Mouse (Mus musculus) thymus, postnatal 4 days (tissue): ENCODE results near the gene Zrsr1.

Experiments
- DNase-seq: peaks from one replicate; pipeline ENCODE4 v3.0.0; 2021

Gene Zrsr1

DNA sequence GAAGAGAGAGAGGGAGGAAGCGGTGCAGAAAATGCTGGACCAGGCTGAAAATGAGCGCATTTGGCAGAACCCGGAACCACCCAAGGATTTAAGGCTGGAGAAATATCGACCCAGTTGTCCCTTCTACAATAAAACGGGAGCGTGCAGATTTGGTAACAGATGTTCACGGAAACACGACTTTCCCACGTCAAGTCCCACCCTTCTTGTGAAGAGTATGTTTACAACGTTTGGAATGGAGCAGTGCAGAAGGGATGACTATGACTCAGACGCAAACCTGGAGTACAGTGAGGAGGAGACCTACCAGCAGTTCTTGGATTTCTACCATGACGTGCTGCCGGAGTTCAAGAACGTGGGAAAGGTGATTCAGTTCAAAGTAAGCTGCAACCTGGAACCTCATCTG, 1.8 kb downstream of the Zrsr1 start:
- DNase-seq = no peak

GRCm38 (mm10) chr11:22978215-22978614, 6.4 kb downstream of the Zrsr1 start:
- DNase-seq = no peak

DNA sequence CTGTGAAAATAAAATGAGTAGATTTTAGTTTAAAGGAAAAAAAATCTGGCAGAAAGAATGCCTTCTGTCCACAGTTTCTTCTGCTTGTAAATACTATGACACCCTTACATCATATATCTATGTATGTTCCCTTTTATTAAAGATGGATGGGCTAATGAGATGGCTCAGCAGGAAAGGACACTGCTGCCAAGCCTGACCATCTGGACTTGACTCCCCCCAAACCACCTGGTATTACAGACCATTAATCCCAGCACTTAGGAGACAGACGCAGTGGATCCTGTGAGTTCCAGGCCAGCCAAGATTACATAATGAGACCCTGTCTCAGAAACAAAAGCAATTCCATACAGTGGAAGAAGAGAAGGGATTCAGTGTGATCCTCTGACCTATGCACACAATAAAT, 6.9 kb downstream of the Zrsr1 start:
- no peak for DNase-seq

DNA sequence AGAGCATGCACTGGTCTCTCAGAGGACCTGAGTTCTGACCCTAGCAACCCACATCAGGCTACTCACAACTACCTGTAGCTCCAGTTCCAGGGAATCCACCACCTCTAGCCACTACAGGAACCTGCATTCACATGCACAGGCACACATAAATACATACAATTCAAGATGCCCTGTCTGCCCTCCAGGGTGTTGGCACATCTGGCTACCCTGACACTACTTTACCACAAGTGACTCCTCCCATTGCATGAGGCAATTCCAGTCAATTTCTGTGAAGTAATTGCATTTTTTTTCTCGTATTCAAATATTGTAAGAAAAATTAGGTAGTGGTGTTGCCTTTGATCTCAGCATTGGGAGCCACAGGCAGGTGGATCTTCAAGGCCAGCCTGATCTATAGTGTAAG, 7.4 kb downstream of the Zrsr1 start:
- no peak for DNase-seq

DNA sequence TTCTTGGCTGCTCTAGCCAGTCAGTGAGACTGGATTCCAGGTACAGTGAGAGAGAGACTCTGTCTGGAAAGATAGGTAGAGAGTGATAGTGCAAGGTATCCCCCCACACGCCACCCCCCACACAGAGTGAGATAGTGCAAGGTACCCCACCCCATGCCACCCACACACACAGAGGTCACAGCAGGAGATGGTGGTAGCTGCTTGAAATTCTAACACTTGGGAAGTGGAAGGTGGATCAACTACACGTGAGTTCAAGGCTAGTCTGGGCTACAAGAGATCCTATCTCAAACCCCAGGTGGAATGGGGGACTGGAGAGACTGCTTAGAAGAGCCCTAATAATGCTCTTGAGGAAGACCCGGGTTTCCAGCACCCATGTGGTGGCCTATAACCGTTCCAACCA, 9.2 kb downstream of the Zrsr1 start:
- DNase-seq = no peak

GRCm38 (mm10) chr11:22981543-22981950, 9.7 kb downstream of the Zrsr1 start:
- no peak for DNase-seq

DNA sequence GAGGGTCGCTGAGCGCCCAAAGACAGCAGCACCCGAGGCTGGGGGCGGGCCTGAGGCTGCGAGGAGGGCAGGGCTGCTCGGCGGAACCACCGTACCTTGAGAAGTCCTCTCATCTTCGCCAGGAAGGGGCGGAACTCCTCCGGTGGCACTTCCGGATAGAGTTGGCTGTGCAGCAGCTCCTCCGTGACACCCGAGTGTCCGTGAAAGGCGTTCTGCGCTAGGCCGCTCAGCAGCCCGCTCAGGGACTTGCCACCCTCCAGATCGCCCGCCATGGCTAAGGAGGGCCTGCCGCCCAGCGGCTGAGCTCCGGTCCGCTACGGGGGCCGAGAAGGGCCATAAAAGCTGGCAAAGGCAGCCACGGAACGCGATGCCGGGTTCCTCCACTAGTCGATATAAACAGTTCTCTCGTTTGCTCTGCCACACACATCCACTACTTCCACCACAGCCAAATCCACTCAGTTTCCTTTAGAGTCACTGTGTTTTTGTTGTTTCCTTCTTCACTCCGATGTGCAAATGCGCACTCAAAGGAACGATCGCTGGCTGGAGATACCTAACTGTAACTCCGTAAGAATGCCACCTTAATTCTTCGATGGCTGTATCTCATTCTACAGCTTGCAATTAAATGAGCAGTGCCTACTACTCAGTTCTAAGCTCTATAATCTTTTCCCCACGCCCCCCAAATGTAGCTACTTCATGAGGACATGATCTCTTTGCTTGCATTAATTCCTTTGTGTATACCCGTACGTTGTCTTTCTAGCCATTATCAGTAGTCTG, 10.4 kb downstream of the Zrsr1 start, which contains the start of the genes Gm28048 and Commd1:
Gm28048 (minus strand) TSS at position 107 of the 774 bp plus-strand sequence.
Commd1 (minus strand) TSS at position 399 of the 774 bp plus-strand sequence.
- peak; percentile 99 for DNase-seq

DNA sequence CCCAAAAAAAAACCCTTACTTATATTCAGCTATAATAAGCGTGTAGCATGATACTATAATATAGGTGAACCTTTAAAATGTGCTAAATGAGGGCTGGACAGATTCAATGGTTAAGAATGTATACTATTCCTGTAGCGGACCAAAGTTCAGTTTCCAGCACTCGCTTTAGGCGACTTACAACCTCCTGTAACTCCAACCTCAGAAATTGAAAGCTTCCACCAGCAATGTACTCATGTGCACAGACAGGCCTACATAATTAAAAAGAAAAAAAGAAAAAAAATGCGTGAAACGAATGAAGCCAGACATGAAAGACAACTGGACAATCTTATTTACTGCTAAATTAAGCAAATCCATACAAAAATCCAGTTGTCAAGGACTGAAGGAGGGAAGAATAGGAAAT, 11.0 kb downstream of the Zrsr1 start:
- no peak for DNase-seq

GRCm38 (mm10) chr11:22985510-22985909, 13.7 kb downstream of the Zrsr1 start:
- DNase-seq = no peak

DNA sequence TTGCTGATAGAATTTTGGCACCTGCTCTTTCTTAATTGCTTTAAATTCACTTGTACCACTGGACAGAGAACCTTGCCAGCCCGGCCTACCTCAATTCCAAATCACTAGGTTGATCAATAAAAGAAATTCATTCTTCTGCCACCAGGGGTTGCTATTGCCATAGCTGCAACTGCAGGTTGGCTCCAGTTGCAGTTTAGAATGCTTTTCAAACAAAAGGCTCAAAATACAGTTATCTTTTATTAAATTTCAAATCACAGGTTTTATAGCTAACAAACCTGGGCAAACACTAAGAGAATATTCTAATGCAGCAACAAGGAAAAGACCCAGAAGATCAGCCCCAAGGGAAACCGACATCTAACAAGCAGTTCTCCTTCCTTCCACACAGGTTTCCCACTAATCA, 15.6 kb downstream of the Zrsr1 start:
- peak; percentile 29 for DNase-seq

GRCm38 (mm10) chr11:22989786-22990185, 18.0 kb downstream of the Zrsr1 start:
- no peak for DNase-seq

DNA sequence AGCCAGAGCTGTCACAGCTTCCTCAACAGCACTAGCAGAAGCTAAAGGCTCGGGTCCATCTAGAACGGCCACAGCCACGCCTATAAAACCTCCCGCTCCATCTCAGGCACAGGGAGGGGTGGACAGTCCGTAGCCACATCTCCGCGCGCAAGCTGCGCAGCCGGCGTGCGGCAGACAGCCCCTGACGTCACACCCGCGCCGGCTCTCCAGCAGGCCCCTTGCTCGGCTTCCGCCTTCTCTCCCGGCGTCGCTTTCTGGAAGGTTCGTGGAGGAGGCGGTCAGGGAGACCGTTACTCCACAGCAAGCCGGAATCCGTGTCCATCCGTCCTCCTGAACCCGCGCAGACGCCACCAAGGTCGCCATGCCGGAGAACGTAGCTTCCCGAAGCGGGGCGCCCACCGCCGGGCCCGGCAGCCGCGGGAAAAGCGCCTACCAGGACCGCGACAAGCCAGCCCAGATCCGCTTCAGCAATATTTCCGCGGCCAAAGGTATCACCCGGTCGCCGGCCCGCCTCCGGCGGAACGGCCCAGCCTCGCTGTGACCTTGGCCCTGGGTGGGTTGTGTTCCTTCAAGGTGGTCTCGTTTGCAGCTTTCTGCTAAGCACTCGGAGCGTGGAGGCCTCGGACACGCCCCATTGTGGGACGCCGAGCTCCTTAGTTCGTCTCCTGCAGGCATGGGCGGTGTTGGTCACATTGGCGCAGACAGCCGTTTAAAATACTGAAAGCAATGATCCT, 18.8 kb downstream of the Zrsr1 start, which contains the start of gene Cct4:
Cct4 (plus strand) TSS at position 127 of the 734 bp plus-strand sequence.
- DNase-seq = peak; percentile 91

GRCm38 (mm10) chr11:22991218-22991835, 19.5 kb downstream of the Zrsr1 start:
- DNase-seq = no peak

- DNase-seq = no peak
Measured at GRCm38 (mm10) chr11:22994271-22994670, 22.5 kb downstream of the Zrsr1 start.

- no peak for DNase-seq
Measured at GRCm38 (mm10) chr11:22995461-22995860, 23.7 kb downstream of the Zrsr1 start.

DNA sequence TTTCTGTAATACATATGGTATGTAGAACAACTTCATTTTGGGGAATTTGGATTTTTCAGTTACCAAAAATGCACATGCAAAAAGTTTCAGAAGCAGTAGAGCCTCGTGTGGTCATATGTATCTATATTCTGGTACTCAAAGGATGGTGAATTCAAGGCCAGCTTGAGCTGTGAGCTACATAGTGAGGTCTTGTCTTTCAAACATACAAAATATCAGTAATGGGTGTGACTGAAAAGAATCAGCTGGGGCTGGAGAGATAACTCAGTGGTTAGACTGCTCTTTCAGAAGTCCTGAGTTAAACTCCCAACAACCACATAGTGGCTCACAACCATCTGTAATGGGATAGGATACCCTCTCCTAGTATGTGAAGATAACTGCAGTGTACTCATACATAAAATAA, 26.5 kb downstream of the Zrsr1 start:
- no peak for DNase-seq

- DNase-seq = no peak
Measured at GRCm38 (mm10) chr11:23005276-23005675, 33.5 kb downstream of the Zrsr1 start.

GRCm38 (mm10) chr11:23007166-23007480, 35.3 kb downstream of the Zrsr1 start:
- no peak for DNase-seq

GRCm38 (mm10) chr11:23007481-23008180, 35.8 kb downstream of the Zrsr1 start, which contains the start of gene Fam161a:
Gene Fam161a, plus strand, starts transcription at chr11:23007531.
- peak; percentile 27 for DNase-seq

DNA sequence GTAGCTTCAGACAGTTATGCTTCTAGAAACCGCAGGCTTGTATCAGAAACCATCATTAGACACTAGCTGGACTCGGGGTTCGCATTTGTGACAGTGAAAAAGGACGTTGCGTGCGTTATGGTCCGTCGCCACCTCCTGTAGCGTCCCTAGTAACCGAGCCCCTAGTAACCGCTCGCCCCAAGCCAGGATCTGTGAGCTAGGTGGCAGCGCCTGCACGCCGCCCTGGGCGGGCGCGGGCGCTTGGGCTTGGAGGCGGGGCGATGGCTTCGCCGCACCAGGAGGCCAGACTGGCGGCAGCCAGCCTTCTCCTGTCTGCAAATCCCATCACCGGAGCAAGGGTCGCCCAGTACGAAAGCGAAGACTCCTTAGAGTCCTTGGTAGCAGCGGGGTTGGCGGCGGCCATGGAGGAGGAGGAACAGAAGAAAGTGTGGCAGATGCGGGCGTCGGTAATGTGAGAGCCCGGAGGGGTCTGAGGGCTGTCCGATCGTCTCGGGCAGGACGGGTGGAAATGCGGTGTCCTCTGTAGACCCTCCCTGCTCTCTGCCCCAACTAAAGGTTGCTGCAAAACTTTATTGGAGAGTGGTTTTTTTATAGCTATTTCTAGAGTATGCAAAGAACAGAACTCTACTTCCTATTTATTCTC, 36.5 kb downstream of the Zrsr1 start:
- peak; percentile 74 for DNase-seq

GRCm38 (mm10) chr11:23008824-23009200, 37.0 kb downstream of the Zrsr1 start:
- DNase-seq = no peak

GRCm38 (mm10) chr11:23013096-23013495, 41.3 kb downstream of the Zrsr1 start:
- DNase-seq = no peak
